Mouse (Mus musculus) heart, adult 2 months (tissue): Measurements from ENCODE around the gene Cacna1e. TPM values are rescaled to one million over a fixed set of nuclear protein-coding genes. Genes with fewer than 3 reads are reported as not detected.

Experiments used
- DNase-seq, 2 experiments: peaks; one replicate each; pipeline ENCODE4 v3.0.0; 2021
- H3K27ac ChIP-seq: fragments of 200-600 bp; 2 replicates; pipeline ENCODE4 v1.8.1; 2022
- H3K27me3 ChIP-seq: fragments of 200-500 bp; 2 replicates; pipeline ENCODE4 v1.6.1; 2012; ENCODE audit warnings: mild to moderate bottlenecking, low read length, inconsistent platforms, mixed read lengths; ENCODE audit not compliant: control insufficient read depth, insufficient read depth
- H3K36me3 ChIP-seq: fragments of 200-500 bp; 2 replicates; pipeline ENCODE4 v1.6.1; 2012; ENCODE audit warnings: low read length, inconsistent platforms; ENCODE audit not compliant: control insufficient read depth, insufficient read depth
- H3K4me1 ChIP-seq: fragments of 200-500 bp; 2 replicates; pipeline ENCODE4 v1.6.1; 2011; ENCODE audit warnings: low read length; ENCODE audit not compliant: control insufficient read depth, insufficient read depth
- H3K4me3 ChIP-seq: fragments of 200-600 bp; 2 replicates; pipeline ENCODE4 v1.8.1; 2022
- H3K79me2 ChIP-seq: fragments of 200-500 bp; replicated peaks from 2 replicates; pipeline ENCODE4 v1.6.1; 2012; ENCODE audit warnings: mild to moderate bottlenecking, inconsistent platforms, low read length, moderate library complexity, mixed read lengths; ENCODE audit not compliant: control insufficient read depth, insufficient read depth
- H3K9ac ChIP-seq: fragments of 200-500 bp; 2 replicates; pipeline ENCODE4 v1.6.1; 2012; ENCODE audit warnings: low read depth, mild to moderate bottlenecking, control low read depth, inconsistent platforms, low read length, mixed read lengths
- CTCF ChIP-seq: fragments of 200-600 bp; IDR thresholded peaks from 2 replicates; pipeline ENCODE4 v1.8.1; 2022; ENCODE audit warnings: antibody characterized with exemption, mild to moderate bottlenecking, moderate library complexity
- EP300 ChIP-seq: fragments of 200-500 bp; IDR thresholded peaks from 2 replicates; pipeline ENCODE4 v1.6.1; 2011; ENCODE audit warnings: low read depth, low read length, control low read depth; ENCODE audit not compliant: insufficient read depth
- POLR2A ChIP-seq: fragments of 200-500 bp; IDR thresholded peaks from 2 replicates; pipeline ENCODE4 v1.6.1; 2011; ENCODE audit warnings: mild to moderate bottlenecking, low read depth, low read length, control low read depth; ENCODE audit not compliant: insufficient read depth
- WGBS: fragments of 180-500 bp; shearing (Covaris S2); methylation state at CpG from one replicate; pipeline ENCODE4 v1.1.7; 2018; 5-methylcytosine and 5-hydroxymethylcytosine counted together
- intact Hi-C: fragments of 180-260 bp; cut with DNase I; formaldehyde crosslinking; loops from one replicate; pipeline ENCODE4 v1.15.1; 2025
- polyA plus RNA-seq: library from polyadenylated mRNA; depleted of rRNA; stranded (reverse); fragments of >200 nt; gene quantifications from 2 replicates; pipeline ENCODE4 v1.2.3, GENCODE M21; 2012
- total RNA-seq, 2 experiments: library from RNA; stranded (reverse); gene quantifications; 2 replicates each; pipeline ENCODE4 v1.2.3; 2021

Cacna1e gene
- total and polyA plus RNA-seq, 3 experiments = 0.08 to 0.14 (median 0.09) TPM

- TF ChIP-seq EP300 (no peak), POLR2A (no peak), CTCF (no peak)
- intact Hi-C loops = no loop called here
- DNase-seq = no peak
- Histone ChIP-seq H3K36me3 (no peaks in the 10 kb centered on the region), H3K4me3 (no peak overlapping the region), H3K9ac (no peak overlapping the region), H3K27me3 (no peaks in the 10 kb centered on the region), H3K79me2 (no peaks in the 10 kb centered on the region), H3K27ac (no peak overlapping the region), H3K4me1 (no peaks in the 10 kb centered on the region)
- WGBS = 43% methylated on average over 1 of the region's 1 CpGs
These were observed 18.3 kb downstream of the Cacna1e start for GRCm38 (mm10) chr1:154865981-154866380.

- no peak overlapping the region for H3K27ac ChIP-seq
- DNase-seq = no peak
- H3K36me3 ChIP-seq = no peaks in the 10 kb centered on the region
- H3K79me2 ChIP-seq = no peaks in the 10 kb centered on the region
- intact Hi-C loops = no loop called here
- TF ChIP-seq POLR2A (no peak), CTCF (no peak), EP300 (no peak)
- no peak overlapping the region for H3K4me3 ChIP-seq
- no peaks in the 10 kb centered on the region for H3K27me3 ChIP-seq
- H3K4me1 ChIP-seq = no peaks in the 10 kb centered on the region
- H3K9ac ChIP-seq = no peak overlapping the region
- 62% methylated on average over 9 of the region's 9 CpGs for WGBS
These were observed 22.9 kb downstream of the Cacna1e start for GRCm38 (mm10) chr1:154861416-154861815.

GRCm38 (mm10) chr1:154854564-154854963 lies 29.7 kb downstream of the Cacna1e start:
- DNase-seq = no peak
- Histone ChIP-seq H3K4me3 (no peak overlapping the region), H3K27ac (no peak overlapping the region), H3K27me3 (no peaks in the 10 kb centered on the region), H3K36me3 (no peaks in the 10 kb centered on the region), H3K79me2 (no peaks in the 10 kb centered on the region), H3K4me1 (no peaks in the 10 kb centered on the region), H3K9ac (no peak overlapping the region)
- TF ChIP-seq CTCF = no peak
- no peak for TF ChIP-seq EP300
- TF ChIP-seq POLR2A = no peak
- intact Hi-C loops = no loop called here
- WGBS = 73% methylated on average over 3 of the region's 3 CpGs

GRCm38 (mm10) chr1:154850515-154851287 lies 33.6 kb downstream of the Cacna1e start:
- intact Hi-C loops = no loop called here
- no peak for DNase-seq
- Histone ChIP-seq H3K4me1 (no peaks in the 10 kb centered on the region), H3K27ac (no peak overlapping the region), H3K79me2 (no peaks in the 10 kb centered on the region), H3K36me3 (no peaks in the 10 kb centered on the region), H3K9ac (no peak overlapping the region), H3K4me3 (no peak overlapping the region), H3K27me3 (no peaks in the 10 kb centered on the region)
- WGBS = 67% methylated on average over 6 of the region's 6 CpGs
- no peak for TF ChIP-seq CTCF
- TF ChIP-seq POLR2A = no peak
- no peak for TF ChIP-seq EP300

- H3K4me3 ChIP-seq = no peak overlapping the region
- H3K4me1 ChIP-seq = no peaks in the 10 kb centered on the region
- H3K79me2 ChIP-seq = no peaks in the 10 kb centered on the region
- intact Hi-C loops = no loop called here
- TF ChIP-seq POLR2A (no peak), EP300 (no peak), CTCF (no peak)
- no peaks in the 10 kb centered on the region for H3K27me3 ChIP-seq
- no peak for DNase-seq
- 61% methylated on average over 6 of the region's 6 CpGs for WGBS
- no peak overlapping the region for H3K9ac ChIP-seq
- no peaks in the 10 kb centered on the region for H3K36me3 ChIP-seq
- H3K27ac ChIP-seq = no peak overlapping the region
These were observed 35.4 kb downstream of the Cacna1e start for GRCm38 (mm10) chr1:154848683-154849579.

- H3K4me1 ChIP-seq = no peaks in the 10 kb centered on the region
- H3K27ac ChIP-seq = no peak overlapping the region
- H3K9ac ChIP-seq = no peak overlapping the region
- DNase-seq = no peak
- TF ChIP-seq CTCF = no peak
- no peak for TF ChIP-seq POLR2A
- TF ChIP-seq EP300 = no peak
- H3K4me3 ChIP-seq = no peak overlapping the region
- 83% methylated on average over 2 of the region's 2 CpGs for WGBS
- intact Hi-C loops = no loop called here
- H3K27me3 ChIP-seq = no peaks in the 10 kb centered on the region
- no peaks in the 10 kb centered on the region for H3K36me3 ChIP-seq
- H3K79me2 ChIP-seq = no peaks in the 10 kb centered on the region
These were observed 37.4 kb downstream of the Cacna1e start for GRCm38 (mm10) chr1:154846900-154847299.
